In genomic region chr7:137963470-137964095, GRCm38 (mm10) we compare ENCODE assay signal across 12 mouse cellular contexts.
A peak's percentile ranks its signal among the peaks of the same experiment; 100 is the strongest.
DNase-seq lines count a peak whose midpoint lies in the region; TF ChIP-seq lines count a peak whose summit lies in the region.
"Had no signal": no experiment of that assay in that cellular context is flagged by ENCODE, and none has a peak within 500 bp of the region (broad histone marks: within the 10 kb centered on the region; RNA-seq: fewer than 3 reads in every experiment).

No protein-coding gene starts in this region.

- no peak for TF ChIP-seq CTCF in cerebellum, adult 2 months (IDR thresholded peaks at IDR 0.05; ENCODE audit: borderline replicate concordance, insufficient read depth, low read depth, low read length)

- H3K4me3 ChIP-seq in cerebellum, adult 2 months (replicated peaks; ENCODE audit: insufficient read depth, low read depth, low read length), result no peak overlapping the region
- H3K4me3 ChIP-seq: lung, embryonic 15.5 days; midbrain, embryonic 10.5 days had no signal

- 28% methylated on average over 3 of the region's 3 CpGs for WGBS in cerebellum, adult 2 months

- H3K27me3 ChIP-seq in cerebellum, adult 2 months (ENCODE audit: control insufficient read depth, insufficient read depth, low read length), result no peaks in the 10 kb centered on the region
- H3K27me3 ChIP-seq: lung, embryonic 15.5 days had no signal

- peaks cover 18% of the 10 kb centered on the region for H3K4me1 ChIP-seq in cerebellum, adult 2 months (ENCODE audit: control insufficient read depth, insufficient read depth, low read length)
- H3K4me1 ChIP-seq: lung, embryonic 15.5 days; midbrain, embryonic 10.5 days had no signal

- no peak for TF ChIP-seq POLR2A in cerebellum, adult 2 months (IDR thresholded peaks at IDR 0.05; ENCODE audit: borderline replicate concordance, insufficient read depth, low read length)

- DNase-seq in kidney, postnatal 10 days, result peak; percentile 9
- no peak for DNase-seq in kidney, postnatal 14 days
- peak; percentile 41 to 61 for DNase-seq in cerebellum, adult 2 months
- DNase-seq in frontal cortex, postnatal 14 days (ENCODE audit: low spot score in 2 of 2), result peak; percentile 13 to 22
- DNase-seq in left cerebral cortex, postnatal 4 days, result peak; percentile 17
- no peak for DNase-seq in urinary bladder, postnatal 10 days (ENCODE audit: low spot score)
- no peak for DNase-seq in yolk sac, embryonic 10.5 days (ENCODE audit: low spot score)
- no peak for DNase-seq in gastrocnemius, postnatal 25 days
- DNase-seq: adrenal gland, adult 2 months had no signal

- intact Hi-C loops in left cerebral cortex, postnatal 4 days (cut with DNase I), result no loop called here

- peak overlapping the region; percentile 28; the same call in 1 of the 2 replicates for H3K27ac ChIP-seq in cerebellum, adult 2 months (ENCODE audit: insufficient read depth, low read length)
- H3K27ac ChIP-seq: lung, embryonic 15.5 days; midbrain, embryonic 10.5 days; stomach, postnatal 0 days had no signal

Comparison
In these comparisons a context has a peak if more than half of its experiments do, and no peak if none do; other contexts are left out.
1. DNase-seq: peak in kidney, postnatal 10 days (single experiment), cerebellum, adult 2 months (2 of 2), frontal cortex, postnatal 14 days (2 of 2) and left cerebral cortex, postnatal 4 days (single experiment); none in kidney, postnatal 14 days (single experiment), urinary bladder, postnatal 10 days (single experiment), yolk sac, embryonic 10.5 days (single experiment) and gastrocnemius, postnatal 25 days (single experiment).